Mouse (Mus musculus): ENCODE data around the gene Paqr6.

Paqr6 gene

GRCm38 (mm10) chr3:88411681-88412080, 47.3 kb downstream of the Paqr6 start:
- DNase-seq (ENCODE audit: low read depth): no peak

GRCm38 (mm10) chr3:88412636-88413035, 48.3 kb downstream of the Paqr6 start:
- DNase-seq (ENCODE audit: low read depth): no peak

- no peak for DNase-seq (ENCODE audit: low read depth)
Measured at GRCm38 (mm10) chr3:88415668-88416067, 51.3 kb downstream of the Paqr6 start.

- no peak for DNase-seq (ENCODE audit: low read depth)
Measured at GRCm38 (mm10) chr3:88418016-88418415, 53.6 kb downstream of the Paqr6 start.

Measured in c-Kit-positive CD71-negative TER-119-negative erythroid progenitor cells, embryonic 14.5 days (primary cell).